Mouse (Mus musculus) spleen, embryonic (tissue): ENCODE data around the gene Gbp10.
"Not testable (repeated sequence)": the region's sequence is repeated elsewhere in the genome, so short reads cannot be mapped to it uniquely, and the experiment has no call there.

ENCODE experiments used
- CTCF ChIA-PET: fragments of 350-600 bp; sonication (Branson Sonifier 250); formaldehyde crosslinking; loops from one replicate; lab custom pipeline; 2022; lab: Charles Lee

Gene Gbp10

GRCm38 (mm10) chr5:105239483-105240047, at the start of gene Gbp10:
Gene Gbp10, minus strand, starts transcription at chr5:105239533.
- CTCF ChIA-PET: not testable (repeated sequence)

GRCm38 (mm10) chr5:105260673-105261072, 21.3 kb upstream of the Gbp10 start:
- CTCF ChIA-PET: not testable (repeated sequence)

- CTCF ChIA-PET: no interaction called here
Measured at GRCm38 (mm10) chr5:105252491-105252890, 13.2 kb upstream of the Gbp10 start.

GRCm38 (mm10) chr5:105244741-105245140, 5.4 kb upstream of the Gbp10 start:
- CTCF ChIA-PET: not testable (repeated sequence)

GRCm38 (mm10) chr5:105240982-105241381, 1.6 kb upstream of the Gbp10 start:
- CTCF ChIA-PET: not testable (repeated sequence)

- CTCF ChIA-PET: not testable (repeated sequence)
Measured at GRCm38 (mm10) chr5:105238402-105238801, 931 bp downstream of the Gbp10 start.

- CTCF ChIA-PET: not testable (repeated sequence)
Measured at GRCm38 (mm10) chr5:105236040-105236439, 3.3 kb downstream of the Gbp10 start.

GRCm38 (mm10) chr5:105208957-105209356, 30.4 kb downstream of the Gbp10 start:
- CTCF ChIA-PET: not testable (repeated sequence)

- CTCF ChIA-PET: not testable (repeated sequence)
Measured at GRCm38 (mm10) chr5:105200791-105201355, 38.5 kb downstream of the Gbp10 start.

GRCm38 (mm10) chr5:105199149-105199548, 40.2 kb downstream of the Gbp10 start:
- CTCF ChIA-PET: interaction anchor here (0.6 kb wide), 1 partner anchor 89 kb away, joined by 6 read pairs; no protein-coding TSS in a partner anchor

GRCm38 (mm10) chr5:105197915-105198560, 41.3 kb downstream of the Gbp10 start:
- CTCF ChIA-PET: not testable (repeated sequence)

GRCm38 (mm10) chr5:105196308-105196707, 43.0 kb downstream of the Gbp10 start:
- CTCF ChIA-PET: not testable (repeated sequence)

- CTCF ChIA-PET: not testable (repeated sequence)
Measured at GRCm38 (mm10) chr5:105192536-105192935, 46.8 kb downstream of the Gbp10 start.

GRCm38 (mm10) chr5:105181446-105181845, 57.9 kb downstream of the Gbp10 start:
- CTCF ChIA-PET: no interaction called here
